Mouse (Mus musculus): ENCODE data around the gene Thumpd2.

- TF ChIP-seq CTCF (IDR thresholded peaks at IDR 0.05; ENCODE audit: borderline replicate concordance, extremely low read depth, insufficient read depth, insufficient read length) = peak; percentile 17; the same call in 1 of the 2 replicates
- no peak for TF ChIP-seq POLR2A (IDR thresholded peaks at IDR 0.05; ENCODE audit: borderline replicate concordance, extremely low read depth, insufficient read depth, insufficient read length, poor library complexity, severe bottlenecking)
These were observed 33.6 kb upstream of the Thumpd2 start for GRCm38 (mm10) chr17:81098444-81098843.
